Mouse (Mus musculus): Measurements from ENCODE around the gene Tbc1d24.

Gene Tbc1d24

GRCm38 (mm10) chr17:24205284-24205888 is at the start of gene Tbc1d24:
TSS of gene Tbc1d24 (minus strand) at chr17:24205562.
- peak; percentile 97 for DNase-seq (ENCODE audit: low read depth, low spot score)

GRCm38 (mm10) chr17:24252329-24252728 is 47.0 kb upstream of the Tbc1d24 start:
- no peak for DNase-seq (ENCODE audit: low read depth, low spot score)

DNA sequence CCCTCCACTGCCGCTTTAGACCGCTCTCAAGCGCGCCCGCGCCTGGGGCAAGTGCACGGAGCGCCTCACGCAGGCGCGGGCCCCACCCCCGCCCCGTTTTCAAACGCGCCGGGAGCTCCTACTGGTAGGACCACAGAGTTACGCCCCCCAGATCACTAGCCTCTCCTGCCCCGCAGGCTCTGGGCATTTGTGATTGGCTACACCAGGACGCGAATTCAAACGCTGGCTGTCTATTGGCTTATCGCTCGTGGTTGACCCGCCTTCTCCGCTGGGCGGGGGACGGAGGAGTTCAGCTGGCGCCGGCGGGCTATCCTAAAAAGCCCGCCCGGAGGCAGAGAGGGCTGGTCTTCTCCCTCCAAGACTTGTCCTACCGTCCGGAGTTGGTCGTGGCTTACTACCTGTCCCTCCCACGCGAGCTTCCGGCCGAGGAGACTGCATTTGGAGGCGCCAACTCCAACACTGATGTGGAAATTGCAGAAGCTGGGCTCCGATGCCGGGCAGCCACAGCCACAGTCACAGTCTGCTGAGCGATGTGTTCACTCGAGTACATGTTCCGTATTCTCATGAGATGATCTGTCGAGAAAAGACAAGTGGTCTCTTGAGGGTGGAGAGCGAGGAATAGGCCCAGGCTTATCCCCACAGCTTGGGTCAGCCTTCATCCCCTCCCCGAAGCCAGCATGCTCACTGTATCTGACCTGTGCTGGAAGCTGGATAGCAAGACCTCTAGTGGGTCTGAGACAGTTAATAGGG is 46.1 kb upstream of the Tbc1d24 start, which contains the start of gene Ccnf:
TSS of gene Ccnf (minus strand) at position 165 of the 750 bp plus-strand sequence.
- DNase-seq (ENCODE audit: low read depth, low spot score) = peak; percentile 98

GRCm38 (mm10) chr17:24250988-24251319 is 45.6 kb upstream of the Tbc1d24 start:
- peak; percentile 5 for DNase-seq (ENCODE audit: low read depth, low spot score)

DNA sequence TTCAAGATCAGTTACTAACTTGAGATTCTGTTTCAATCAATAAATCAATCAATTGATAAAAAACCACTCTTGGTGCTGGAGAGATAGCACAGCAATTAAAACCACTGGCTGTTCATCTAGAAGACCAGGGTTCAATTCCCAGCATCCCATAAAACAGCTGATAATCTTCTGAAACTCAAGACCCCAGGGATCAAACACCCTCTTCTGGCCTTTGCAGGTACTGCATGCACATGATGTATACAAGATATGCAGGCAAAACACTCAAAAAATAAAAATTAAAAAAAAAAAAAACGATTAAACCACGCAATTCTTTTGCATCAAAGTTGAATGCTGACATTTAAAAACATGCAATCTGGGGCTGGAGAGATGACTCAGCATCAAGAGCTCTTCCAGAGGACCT is 43.3 kb upstream of the Tbc1d24 start:
- no peak for DNase-seq (ENCODE audit: low read depth, low spot score)

DNA sequence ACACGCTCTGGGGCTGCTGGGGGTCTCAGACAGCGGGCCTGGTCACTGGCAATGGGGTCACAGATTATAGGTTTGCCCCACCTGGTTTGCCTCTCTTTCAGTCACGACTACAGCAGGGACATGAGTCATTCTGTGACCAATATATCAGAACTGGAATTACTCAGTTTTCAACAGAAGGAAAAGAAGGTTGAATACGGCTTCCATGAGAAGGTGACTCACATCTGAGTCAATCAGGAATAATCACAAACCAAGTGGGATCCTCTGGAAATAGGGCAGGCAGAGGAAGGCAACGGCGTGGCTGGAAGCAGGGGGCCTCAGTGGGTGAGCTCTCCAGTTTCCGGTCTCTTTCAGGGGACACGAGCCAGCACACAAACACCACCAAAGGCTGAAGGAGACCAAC is 38.7 kb upstream of the Tbc1d24 start:
- DNase-seq (ENCODE audit: low read depth, low spot score) = no peak

- no peak for DNase-seq (ENCODE audit: low read depth, low spot score)
These were observed 38.1 kb upstream of the Tbc1d24 start for GRCm38 (mm10) chr17:24243311-24243969.

GRCm38 (mm10) chr17:24236921-24237320 is 31.6 kb upstream of the Tbc1d24 start:
- DNase-seq (ENCODE audit: low read depth, low spot score) = no peak

- no peak for DNase-seq (ENCODE audit: low read depth, low spot score)
These were observed 31.1 kb upstream of the Tbc1d24 start for GRCm38 (mm10) chr17:24236479-24236878.

DNA sequence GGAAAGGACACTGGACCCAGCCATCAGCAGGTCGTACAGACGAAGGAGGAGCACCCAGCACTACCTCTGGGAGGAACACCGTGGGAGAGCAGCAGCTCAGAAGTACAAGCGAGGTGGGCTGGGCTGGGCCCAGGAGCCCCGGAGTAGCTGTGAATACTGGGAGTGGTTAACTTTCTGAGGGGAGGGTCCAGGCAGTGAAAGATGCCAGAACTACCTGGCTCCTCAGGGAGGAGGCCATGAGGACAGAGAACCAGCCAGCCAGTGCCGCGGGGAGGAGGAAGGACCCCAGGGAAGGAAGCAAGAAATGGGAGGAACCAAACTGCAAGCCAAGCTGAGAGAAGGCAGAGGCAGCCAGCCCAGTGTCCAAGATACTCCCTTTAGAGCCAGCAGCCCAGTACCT is 22.6 kb upstream of the Tbc1d24 start:
- DNase-seq (ENCODE audit: low read depth, low spot score) = no peak

DNA sequence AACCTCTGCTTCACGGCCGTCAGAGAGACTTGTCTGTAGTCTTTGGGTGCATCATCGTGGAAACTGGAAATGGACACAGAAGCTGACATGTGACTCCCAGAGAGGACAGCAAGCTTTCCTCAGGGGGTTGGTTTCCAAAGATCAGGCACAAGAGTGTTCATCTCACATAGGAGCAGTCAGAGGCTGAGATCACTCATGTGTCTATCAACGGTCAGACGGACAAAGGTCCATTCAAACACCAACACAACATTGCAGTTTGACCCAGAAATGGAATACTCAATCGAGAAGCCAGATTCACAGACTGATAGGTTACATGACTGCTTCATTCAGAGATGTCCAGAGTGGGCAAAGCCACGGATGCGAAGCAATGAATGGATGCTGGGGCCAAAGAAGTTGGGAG is 21.4 kb upstream of the Tbc1d24 start:
- no peak for DNase-seq (ENCODE audit: low read depth, low spot score)

DNA sequence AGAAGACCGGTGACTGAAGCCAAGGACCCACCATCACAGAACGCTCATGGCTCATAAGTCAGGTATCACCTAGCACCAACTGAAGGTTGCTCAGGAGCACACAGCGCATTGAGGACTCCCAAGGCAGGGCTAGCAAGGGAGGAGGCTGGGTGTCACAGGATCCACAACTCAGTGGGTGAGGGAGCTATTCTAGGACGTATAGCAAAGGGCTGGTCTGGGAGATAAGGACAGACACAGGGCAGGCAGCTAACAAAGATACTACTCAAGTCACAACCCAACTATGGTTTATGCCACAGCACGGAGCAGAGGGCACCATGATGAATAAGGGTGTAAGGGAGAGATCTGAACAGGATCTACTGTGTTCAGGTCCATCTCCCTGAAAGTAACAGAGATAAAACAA is 20.5 kb upstream of the Tbc1d24 start:
- DNase-seq (ENCODE audit: low read depth, low spot score) = no peak

GRCm38 (mm10) chr17:24224741-24225140 is 19.4 kb upstream of the Tbc1d24 start:
- DNase-seq (ENCODE audit: low read depth, low spot score) = no peak

DNA sequence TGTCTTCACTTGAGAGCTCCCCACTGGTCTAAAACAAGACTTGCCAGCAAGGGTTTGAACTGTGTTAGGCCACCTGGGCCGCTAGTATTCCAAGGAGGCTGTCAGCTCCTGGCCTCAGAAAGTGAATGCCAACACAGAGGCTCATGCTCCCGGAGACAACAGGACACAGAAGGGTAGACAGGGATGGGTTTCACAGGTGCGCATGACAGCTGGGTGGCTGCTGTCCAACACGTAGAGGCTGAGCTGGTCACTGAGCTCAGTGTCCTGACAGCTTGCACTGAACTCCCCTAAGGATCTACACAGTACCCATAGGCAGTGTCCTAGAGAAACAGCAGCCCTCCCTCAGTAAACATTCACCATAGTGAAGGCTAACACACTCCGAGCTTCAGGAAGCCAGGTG is 18.2 kb upstream of the Tbc1d24 start:
- no peak for DNase-seq (ENCODE audit: low read depth, low spot score)

GRCm38 (mm10) chr17:24222653-24223052 is 17.3 kb upstream of the Tbc1d24 start:
- no peak for DNase-seq (ENCODE audit: low read depth, low spot score)

DNA sequence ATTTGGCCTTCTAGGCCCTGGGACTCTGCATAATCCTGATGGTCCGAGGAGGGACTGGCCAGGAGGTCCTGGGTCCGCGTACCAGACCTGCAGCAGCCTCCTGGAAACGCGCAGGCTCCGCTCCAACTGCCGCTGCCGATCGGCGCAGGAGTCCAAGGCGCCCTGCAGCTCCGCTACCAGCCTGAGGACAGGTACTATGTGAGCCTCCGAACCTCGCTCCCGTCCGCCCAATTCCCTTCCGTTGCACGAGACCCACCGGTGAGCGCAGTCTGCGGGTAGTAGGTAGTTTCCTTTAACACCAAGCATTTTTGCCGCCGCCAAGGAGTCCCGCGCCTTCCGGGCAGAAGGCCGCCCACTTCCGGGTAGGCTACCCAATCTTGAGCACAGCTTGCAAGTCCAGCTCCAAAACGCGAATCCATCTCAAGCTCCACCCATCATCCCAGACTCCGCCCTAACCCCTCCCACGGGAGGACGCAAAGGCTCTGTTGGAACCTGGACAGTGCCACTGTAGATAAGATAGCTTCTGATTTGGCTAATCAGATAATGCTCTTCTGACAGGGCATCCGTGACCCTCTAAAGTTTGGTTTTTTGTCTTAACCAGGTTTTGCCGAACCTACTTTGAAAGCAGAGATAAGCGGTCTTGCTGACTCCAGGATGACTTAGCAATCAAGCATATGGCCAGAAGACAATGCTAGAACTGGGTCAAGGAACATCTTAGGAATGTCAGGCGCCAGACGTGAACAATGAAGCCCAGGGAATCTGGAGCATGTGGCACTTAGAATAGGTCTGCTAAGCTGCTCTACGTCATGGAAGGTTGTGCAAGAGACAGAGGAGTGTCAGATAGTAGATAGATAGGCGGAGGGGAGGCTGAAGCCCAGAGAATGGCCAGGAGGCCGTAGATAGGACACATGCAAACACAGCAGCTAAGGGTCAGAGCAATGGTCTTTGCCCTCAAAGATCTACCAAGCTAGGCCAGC is 15.4 kb upstream of the Tbc1d24 start, which contains the start of gene Tedc2:
TSS of gene Tedc2 (minus strand) at position 417 of the 977 bp plus-strand sequence.
- DNase-seq (ENCODE audit: low read depth, low spot score) = peak; percentile 94

DNA sequence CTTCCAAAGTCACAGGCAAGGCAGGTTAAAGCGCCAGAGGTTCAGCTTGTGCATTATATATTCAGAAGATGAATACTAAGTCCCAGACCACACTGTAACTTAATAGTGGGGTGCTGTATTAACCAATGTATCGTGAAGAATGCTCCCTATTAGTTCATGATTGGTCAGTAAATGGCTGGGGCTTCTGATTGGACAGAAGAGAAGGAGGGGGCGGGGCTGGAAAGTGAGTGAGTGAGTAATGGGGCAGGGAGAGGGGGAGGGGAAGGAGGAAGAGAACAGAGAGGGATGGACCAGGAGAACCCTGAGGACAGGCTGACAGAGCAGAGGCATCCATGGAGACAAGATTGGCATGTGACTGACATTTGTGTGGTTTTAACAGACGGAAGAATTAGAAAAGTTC is 11.5 kb upstream of the Tbc1d24 start:
- no peak for DNase-seq (ENCODE audit: low read depth, low spot score)

- no peak for DNase-seq (ENCODE audit: low read depth, low spot score)
These were observed 7.8 kb upstream of the Tbc1d24 start for GRCm38 (mm10) chr17:24213186-24213585.

DNA sequence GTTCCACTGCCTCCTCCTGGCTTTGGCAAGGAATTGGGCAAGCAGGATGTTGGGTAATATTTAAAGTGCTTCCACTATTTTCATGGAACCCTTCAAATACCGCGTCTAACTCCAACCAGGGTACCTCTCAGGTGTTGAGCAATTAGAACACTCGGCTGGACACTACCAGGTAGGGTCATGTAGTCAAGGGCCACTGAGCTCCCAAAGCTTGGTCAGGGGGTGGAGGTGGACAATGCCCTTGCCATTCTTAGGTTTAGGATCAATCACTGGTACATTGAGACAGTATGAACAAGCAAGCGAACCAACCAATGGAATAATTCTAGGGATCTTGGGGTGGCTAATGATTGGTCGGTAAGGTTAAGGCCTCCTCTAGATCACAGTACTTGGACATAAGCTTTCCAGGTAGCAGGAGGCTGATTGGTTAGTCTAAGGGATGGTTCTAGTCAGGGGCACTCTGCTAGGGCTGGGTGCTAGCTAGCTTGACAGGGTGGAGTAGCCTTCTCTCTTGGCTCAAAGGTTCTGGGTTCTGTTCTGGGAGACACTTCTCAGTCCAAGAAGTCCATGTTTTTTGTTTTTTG is 7.2 kb upstream of the Tbc1d24 start:
- no peak for DNase-seq (ENCODE audit: low read depth, low spot score)

DNA sequence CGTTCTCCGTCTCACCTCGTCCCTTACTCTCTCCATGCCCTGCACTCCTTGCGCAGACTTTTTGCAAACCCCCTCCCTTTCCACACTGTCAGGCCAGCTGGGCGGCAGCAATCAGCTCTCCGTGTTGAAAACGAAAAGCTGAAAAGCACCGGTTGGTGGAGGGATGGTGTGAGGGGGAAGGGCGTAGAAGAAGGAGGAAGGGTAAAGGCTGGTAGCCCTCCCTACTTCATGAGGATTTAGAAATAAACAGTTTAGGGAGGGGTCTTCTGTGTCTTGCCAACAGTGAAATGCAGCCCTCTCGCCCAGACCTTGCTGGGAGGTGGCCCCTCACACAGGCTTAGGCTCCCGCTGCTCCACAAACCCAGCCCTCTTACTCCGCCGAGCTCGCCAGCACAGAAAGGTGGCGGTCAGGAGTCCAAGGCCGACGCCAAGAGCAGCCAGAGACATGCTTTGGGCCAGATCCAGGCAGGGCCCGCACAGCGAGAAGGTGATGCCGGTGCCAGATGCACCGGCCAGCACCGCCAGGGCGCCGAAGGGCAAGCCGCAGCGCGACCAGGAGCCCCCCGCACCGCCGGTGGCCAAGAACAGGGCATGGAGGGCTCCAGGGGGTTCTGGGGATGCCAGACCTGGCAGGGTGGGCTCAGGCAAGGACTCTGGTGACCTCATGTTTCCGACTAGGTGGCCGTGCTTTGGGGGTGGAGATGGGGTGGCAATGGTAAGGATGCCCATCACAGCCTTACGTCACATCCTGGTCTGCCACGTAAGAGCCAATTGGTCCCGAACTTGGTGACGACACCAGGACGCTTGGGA is 6.5 kb upstream of the Tbc1d24 start:
- DNase-seq (ENCODE audit: low read depth, low spot score) = peak; percentile 87

All from mesoderm, embryonic 11.5 days (tissue).